Mouse (Mus musculus): Measurements from ENCODE around the gene Slc47a2. TPM values are rescaled to one million over a fixed set of nuclear protein-coding genes. Genes with fewer than 3 reads are reported as not detected.
A peak's percentile ranks its signal among the peaks of the same experiment; 100 is the strongest.

Slc47a2 gene
- polyA plus RNA-seq, 1 experiment from 2014 or later: 0.19 TPM

DNA sequence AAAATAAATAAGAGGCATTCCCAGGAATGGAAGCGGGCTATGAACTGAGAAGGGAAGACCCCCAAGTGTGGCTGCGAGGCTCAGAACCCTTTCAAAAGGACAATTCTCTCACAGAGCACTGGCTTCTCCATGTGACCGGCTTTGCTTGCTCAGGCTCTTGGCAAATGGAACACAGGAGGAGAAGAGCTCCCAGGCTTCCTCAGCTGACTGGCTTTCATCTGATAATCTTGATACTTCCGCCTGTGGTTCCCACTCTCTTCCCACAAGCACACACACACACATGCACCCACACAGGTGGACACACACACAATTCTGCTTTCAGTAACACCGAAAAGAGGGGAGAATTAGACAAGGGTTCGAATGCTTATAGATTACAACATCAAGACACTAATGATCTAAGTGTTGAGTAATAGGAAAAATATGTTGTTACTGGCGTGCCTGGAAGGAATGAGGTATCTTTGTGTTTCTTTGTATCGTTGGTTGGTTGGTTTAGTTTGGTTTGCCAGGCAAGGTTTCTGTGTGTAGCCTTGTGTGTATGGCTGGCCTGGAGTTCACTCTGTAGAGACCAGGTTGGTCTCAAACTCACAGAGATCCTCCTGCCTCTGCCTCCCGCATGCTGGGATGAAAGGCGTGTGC, 59.1 kb downstream of the Slc47a2 start:
- no peak for TF ChIP-seq EP300 (IDR thresholded peaks at IDR 0.05)
- no peak for TF ChIP-seq CTCF (IDR thresholded peaks at IDR 0.05)
- ATAC-seq (no peak), DNase-seq (ENCODE audit: low spot score) (peak; percentile 47)
- Histone ChIP-seq H3K27ac (ENCODE audit: low read length) (peak overlapping the region; percentile 66), H3K36me3 (ENCODE audit: insufficient read depth, low read length) (no peaks in the 10 kb centered on the region), H3K4me3 (ENCODE audit: low read depth, low read length) (no peak overlapping the region), H3K4me1 (ENCODE audit: insufficient read depth, low read depth, low read length) (peaks cover under 1% of the 10 kb centered on the region; the same call in 1 of the 2 replicates), H3K9me3 (ENCODE audit: low read length) (no peaks in the 10 kb centered on the region), H3K4me2 (replicated peaks; ENCODE audit: low read depth, low read length) (no peak overlapping the region), H3K9ac (replicated peaks; ENCODE audit: low read depth) (no peak overlapping the region), H3K27me3 (replicated peaks; ENCODE audit: insufficient read depth, low read length) (no peaks in the 10 kb centered on the region)
- WGBS: 55% methylated on average over 10 of the region's 10 CpGs

DNA sequence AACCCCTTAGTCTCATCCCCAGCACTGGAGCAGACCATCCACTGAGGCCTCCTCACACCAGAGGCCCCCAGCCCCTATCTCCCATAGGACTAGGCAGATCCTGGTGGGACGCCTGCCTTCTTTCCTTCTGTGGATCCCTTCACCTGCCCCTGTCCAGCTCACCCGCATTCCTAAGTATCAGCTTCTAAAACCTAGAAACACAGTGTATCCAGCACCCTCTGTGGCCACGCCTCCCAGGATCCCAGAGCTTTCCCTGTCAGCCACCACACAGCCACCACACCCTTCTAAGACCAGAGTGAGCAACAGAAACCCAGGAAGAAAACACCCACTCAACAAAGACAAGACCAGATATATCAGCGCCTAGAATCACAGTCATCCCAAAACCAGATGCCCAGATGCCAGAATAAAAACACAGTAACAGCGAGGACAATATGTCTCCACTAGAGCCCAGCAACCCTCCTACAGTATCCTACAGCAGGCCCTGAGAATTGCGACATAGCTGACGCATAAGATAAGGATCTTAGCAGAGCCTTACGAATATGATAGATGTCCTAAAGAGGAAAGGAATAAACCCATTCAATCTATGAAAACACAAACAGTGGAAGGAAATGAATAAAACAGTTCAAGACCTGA, 64.1 kb downstream of the Slc47a2 start:
- no peak overlapping the region for H3K9ac ChIP-seq (replicated peaks; ENCODE audit: low read depth)
- H3K4me1 ChIP-seq (ENCODE audit: insufficient read depth, low read depth, low read length): peaks cover 5% of the 10 kb centered on the region; the same call in 1 of the 2 replicates
- H3K9me3 ChIP-seq (ENCODE audit: low read length): no peaks in the 10 kb centered on the region
- 57% methylated on average over 8 of the region's 8 CpGs for WGBS
- H3K27me3 ChIP-seq (replicated peaks; ENCODE audit: insufficient read depth, low read length): no peaks in the 10 kb centered on the region
- no peak overlapping the region for H3K4me2 ChIP-seq (replicated peaks; ENCODE audit: low read depth, low read length)
- H3K4me3 ChIP-seq (ENCODE audit: low read depth, low read length): no peak overlapping the region
- peak overlapping the region; percentile 45 for H3K27ac ChIP-seq (ENCODE audit: low read length)
- ATAC-seq (peak; percentile 53; the same call in 1 of the 2 replicates), DNase-seq (ENCODE audit: low spot score) (peak; percentile 35)
- H3K36me3 ChIP-seq (ENCODE audit: insufficient read depth, low read length): no peaks in the 10 kb centered on the region
- TF ChIP-seq EP300 (IDR thresholded peaks at IDR 0.05): peak; percentile 60
- TF ChIP-seq CTCF (IDR thresholded peaks at IDR 0.05): no peak

DNA sequence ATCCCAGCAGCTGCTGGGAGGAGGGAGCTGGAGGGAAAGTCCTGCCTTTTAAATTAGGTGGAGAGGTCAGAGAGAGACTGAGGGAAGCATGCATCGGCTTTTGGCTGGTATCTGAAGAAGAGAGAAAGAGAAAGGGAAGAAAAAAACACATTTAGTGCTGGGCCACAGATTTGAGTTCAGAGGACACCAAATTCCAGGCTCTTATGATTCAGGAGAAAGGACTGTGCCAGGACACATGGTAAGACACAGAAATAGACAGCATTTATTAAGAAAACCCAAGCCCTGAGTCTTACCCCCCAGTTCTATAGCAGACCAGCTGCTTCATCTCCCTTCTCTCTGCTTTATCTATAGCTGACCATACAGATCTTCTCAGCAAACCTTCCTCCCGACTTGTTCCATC, 64.7 kb downstream of the Slc47a2 start:
- no peaks in the 10 kb centered on the region for H3K36me3 ChIP-seq (ENCODE audit: insufficient read depth, low read length)
- TF ChIP-seq CTCF (IDR thresholded peaks at IDR 0.05) (no peak), EP300 (IDR thresholded peaks at IDR 0.05) (no peak)
- H3K4me1 ChIP-seq (ENCODE audit: insufficient read depth, low read depth, low read length): peaks cover 5% of the 10 kb centered on the region; the same call in 1 of the 2 replicates
- peak; percentile 65 for DNase-seq (ENCODE audit: low spot score)
- H3K27ac ChIP-seq (ENCODE audit: low read length): peak overlapping the region; percentile 45
- H3K4me3 ChIP-seq (ENCODE audit: low read depth, low read length): no peak overlapping the region
- no peak overlapping the region for H3K4me2 ChIP-seq (replicated peaks; ENCODE audit: low read depth, low read length)
- peak; percentile 64 for ATAC-seq
- H3K9me3 ChIP-seq (ENCODE audit: low read length): no peaks in the 10 kb centered on the region
- WGBS: 36% methylated on average over 2 of the region's 2 CpGs
- H3K9ac ChIP-seq (replicated peaks; ENCODE audit: low read depth): no peak overlapping the region
- H3K27me3 ChIP-seq (replicated peaks; ENCODE audit: insufficient read depth, low read length): no peaks in the 10 kb centered on the region

DNA sequence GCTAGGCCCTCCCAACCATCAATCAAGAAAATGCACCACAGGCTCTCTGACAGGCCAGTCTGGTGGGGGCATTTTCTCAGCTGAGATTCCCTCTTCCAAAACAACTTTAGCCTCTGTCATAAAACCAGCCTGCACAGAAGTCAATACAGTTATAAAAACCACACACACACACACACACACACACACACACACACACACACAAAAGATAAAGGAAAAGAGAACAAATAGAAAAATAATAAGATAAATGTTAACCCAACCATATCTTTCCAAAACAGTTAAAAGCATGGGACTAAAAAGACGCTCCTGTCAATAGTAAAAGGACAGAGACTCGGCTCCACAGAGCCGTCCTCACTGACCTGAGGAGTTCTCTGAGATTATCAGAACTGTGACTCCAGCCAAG, 66.2 kb downstream of the Slc47a2 start:
- Histone ChIP-seq H3K9ac (replicated peaks; ENCODE audit: low read depth) (no peak overlapping the region), H3K27me3 (replicated peaks; ENCODE audit: insufficient read depth, low read length) (no peaks in the 10 kb centered on the region), H3K27ac (ENCODE audit: low read length) (no peak overlapping the region), H3K4me2 (replicated peaks; ENCODE audit: low read depth, low read length) (no peak overlapping the region), H3K4me3 (ENCODE audit: low read depth, low read length) (no peak overlapping the region), H3K4me1 (ENCODE audit: insufficient read depth, low read depth, low read length) (peaks cover 5% of the 10 kb centered on the region; the same call in 1 of the 2 replicates), H3K36me3 (ENCODE audit: insufficient read depth, low read length) (no peaks in the 10 kb centered on the region), H3K9me3 (ENCODE audit: low read length) (no peaks in the 10 kb centered on the region)
- no peak for DNase-seq (ENCODE audit: low spot score)
- WGBS: 60% methylated on average over 3 of the region's 3 CpGs
- no peak for ATAC-seq
- TF ChIP-seq EP300 (IDR thresholded peaks at IDR 0.05): no peak

DNA sequence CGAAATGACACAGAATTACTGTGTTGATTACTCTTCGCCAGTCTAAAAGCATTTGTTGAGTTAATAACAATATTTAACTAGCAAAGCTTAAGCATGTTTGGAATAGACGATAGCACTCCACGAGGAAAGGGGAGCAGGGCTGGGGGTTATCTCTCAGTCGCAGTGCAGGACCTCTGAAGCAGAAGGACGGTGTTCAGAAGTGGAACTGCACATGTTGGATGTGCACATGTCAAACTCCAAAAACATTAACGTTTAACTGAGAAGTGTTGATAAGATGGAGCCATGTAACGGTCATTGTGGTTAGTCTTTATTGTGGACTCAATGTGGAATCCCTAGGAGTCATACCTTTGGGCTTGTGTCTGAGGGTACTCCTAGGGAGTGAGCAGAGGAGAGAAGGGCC, 67.6 kb downstream of the Slc47a2 start:
- H3K4me3 ChIP-seq (ENCODE audit: low read depth, low read length): no peak overlapping the region
- DNase-seq (ENCODE audit: low spot score) (no peak), ATAC-seq (no peak)
- TF ChIP-seq CTCF (IDR thresholded peaks at IDR 0.05) (no peak), EP300 (IDR thresholded peaks at IDR 0.05) (no peak)
- H3K4me1 ChIP-seq (ENCODE audit: insufficient read depth, low read depth, low read length): peaks cover 5% of the 10 kb centered on the region; the same call in 1 of the 2 replicates
- WGBS: 45% methylated on average over 8 of the region's 8 CpGs
- H3K9me3 ChIP-seq (ENCODE audit: low read length): no peaks in the 10 kb centered on the region
- no peak overlapping the region for H3K27ac ChIP-seq (ENCODE audit: low read length)
- H3K36me3 ChIP-seq (ENCODE audit: insufficient read depth, low read length): no peaks in the 10 kb centered on the region
- no peaks in the 10 kb centered on the region for H3K27me3 ChIP-seq (replicated peaks; ENCODE audit: insufficient read depth, low read length)
- no peak overlapping the region for H3K9ac ChIP-seq (replicated peaks; ENCODE audit: low read depth)
- H3K4me2 ChIP-seq (replicated peaks; ENCODE audit: low read depth, low read length): no peak overlapping the region

GRCm38 (mm10) chr11:61274421-61274820, 68.2 kb downstream of the Slc47a2 start:
- ATAC-seq: no peak
- no peaks in the 10 kb centered on the region for H3K27me3 ChIP-seq (replicated peaks; ENCODE audit: insufficient read depth, low read length)
- TF ChIP-seq EP300 (IDR thresholded peaks at IDR 0.05) (no peak), CTCF (IDR thresholded peaks at IDR 0.05) (no peak)
- no peak overlapping the region for H3K4me3 ChIP-seq (ENCODE audit: low read depth, low read length)
- H3K27ac ChIP-seq (ENCODE audit: low read length): no peak overlapping the region
- WGBS: 38% methylated on average over 1 of the region's 1 CpGs
- H3K9me3 ChIP-seq (ENCODE audit: low read length): no peaks in the 10 kb centered on the region
- no peak overlapping the region for H3K4me2 ChIP-seq (replicated peaks; ENCODE audit: low read depth, low read length)
- no peak overlapping the region for H3K9ac ChIP-seq (replicated peaks; ENCODE audit: low read depth)
- H3K4me1 ChIP-seq (ENCODE audit: insufficient read depth, low read depth, low read length): peaks cover 5% of the 10 kb centered on the region; the same call in 1 of the 2 replicates
- H3K36me3 ChIP-seq (ENCODE audit: insufficient read depth, low read length): no peaks in the 10 kb centered on the region
- no peak for DNase-seq (ENCODE audit: low spot score)

All from lung, postnatal 0 days (tissue).